Mouse (Mus musculus) embryonic facial prominence, embryonic 10.5 days (tissue): Measurements from ENCODE around the gene Thegl. TPM values are rescaled to one million over a fixed set of nuclear protein-coding genes. Genes with fewer than 3 reads are reported as not detected.
A peak's percentile ranks its signal among the peaks of the same experiment; 100 is the strongest.
"Not testable (repeated sequence)": the region's sequence is repeated elsewhere in the genome, so short reads cannot be mapped to it uniquely, and the experiment has no call there.

ENCODE experiments used
- DNase-seq: peaks from one replicate; pipeline ENCODE4 v3.0.0-alpha.2; 2017; ENCODE audit warnings: low spot score
- H3K27ac ChIP-seq: fragments of 300-500 bp; sonication (generic); replicated peaks from 2 replicates; pipeline ENCODE4 v1.5.1; 2016; ENCODE audit warnings: mild to moderate bottlenecking
- H3K27me3 ChIP-seq: fragments of 300-500 bp; sonication (generic); replicated peaks from 2 replicates; pipeline ENCODE4 v1.6.1; 2016; ENCODE audit warnings: low read depth, mild to moderate bottlenecking; ENCODE audit not compliant: poor library complexity, severe bottlenecking
- H3K36me3 ChIP-seq: fragments of 300-500 bp; sonication (generic); replicated peaks from 2 replicates; pipeline ENCODE4 v1.6.1; 2016; ENCODE audit warnings: mild to moderate bottlenecking, moderate library complexity
- H3K4me1 ChIP-seq: fragments of 300-500 bp; sonication (generic); 2 replicates; pipeline ENCODE4 v1.6.1; 2016
- H3K4me3 ChIP-seq: fragments of 300-500 bp; sonication (generic); 2 replicates; pipeline ENCODE4 v1.5.1; 2016; ENCODE audit warnings: mild to moderate bottlenecking, moderate library complexity
- H3K9me3 ChIP-seq: fragments of 300-500 bp; sonication (generic); 2 replicates; pipeline ENCODE4 v1.6.1; 2016; ENCODE audit warnings: mild to moderate bottlenecking
- WGBS: fragments of 180-500 bp; shearing (Covaris S2); methylation state at CpG from one replicate; pipeline ENCODE4 v1.1.7; 2016; 5-methylcytosine and 5-hydroxymethylcytosine counted together
- polyA plus RNA-seq: library from polyadenylated mRNA; unstranded; fragments of >200 nt; fragmentation: Nextera tagmentation; extraction: Ambion mirVana; gene quantifications from 2 replicates; pipeline ENCODE4 v1.2.1, GENCODE M21; 2016

Gene Thegl
- polyA plus RNA-seq, result not detected in 2 replicates

DNA sequence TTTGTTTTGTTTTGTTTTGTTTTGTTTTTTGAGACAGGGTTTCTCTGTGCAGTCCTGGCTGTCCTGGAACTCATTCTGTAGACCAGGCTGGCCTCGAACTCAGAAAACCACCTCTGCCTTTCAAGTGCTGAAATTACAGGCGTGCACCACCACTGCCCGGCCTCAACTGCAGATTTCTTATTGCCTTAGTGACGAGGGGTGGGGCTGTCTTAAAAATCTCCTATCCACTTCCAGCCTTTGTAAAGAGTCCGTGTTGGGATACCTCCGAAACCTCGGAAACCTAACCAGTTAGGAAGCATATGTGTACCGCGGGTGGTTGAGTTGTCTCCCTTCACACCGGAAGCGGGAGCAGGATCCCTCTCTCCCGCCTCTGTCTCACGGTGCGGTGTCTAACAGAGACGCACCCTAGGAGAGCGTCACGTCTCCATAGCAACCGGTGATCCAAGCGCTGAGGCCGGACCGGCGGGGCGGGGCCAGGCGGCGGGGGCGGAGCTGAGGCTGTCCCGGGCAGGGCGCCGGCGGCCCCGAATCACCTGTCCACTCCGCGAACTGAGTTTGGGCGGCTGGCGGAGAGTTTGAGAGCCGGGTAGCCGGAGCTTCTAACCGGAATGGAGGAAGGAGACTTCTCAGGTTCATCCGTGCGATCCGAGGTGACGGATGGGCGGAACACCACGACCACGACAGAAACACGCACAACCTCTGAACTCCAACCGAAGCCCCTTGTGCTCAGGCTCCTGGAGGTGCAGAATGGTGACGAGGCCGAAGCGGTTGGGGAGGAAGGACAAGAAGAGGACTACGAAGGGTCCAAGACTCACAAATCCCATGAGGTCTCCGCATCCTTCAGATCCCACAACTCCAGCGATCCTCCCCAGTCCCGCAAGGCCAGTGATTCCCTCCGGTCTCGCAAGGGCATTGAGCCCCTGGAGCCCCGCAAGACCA is at the start of gene Thegl:
Thegl (plus strand) TSS at position 480 of the 939 bp plus-strand sequence.
- no peak within 1 kb of the TSS for H3K27ac ChIP-seq
- DNase-seq, result peak; percentile 90
- no peaks in the 10 kb centered on the region for H3K36me3 ChIP-seq
- H3K4me3 ChIP-seq, result peak within 1 kb of the TSS; percentile 63
- WGBS, result 15% methylated on average over 57 of the region's 57 CpGs
- H3K27me3 ChIP-seq, result peaks cover 20% of the 10 kb centered on the region
- no peaks in the 10 kb centered on the region for H3K9me3 ChIP-seq
- H3K4me1 ChIP-seq, result peaks cover 11% of the 10 kb centered on the region; the same call in 1 of the 2 replicates

DNA sequence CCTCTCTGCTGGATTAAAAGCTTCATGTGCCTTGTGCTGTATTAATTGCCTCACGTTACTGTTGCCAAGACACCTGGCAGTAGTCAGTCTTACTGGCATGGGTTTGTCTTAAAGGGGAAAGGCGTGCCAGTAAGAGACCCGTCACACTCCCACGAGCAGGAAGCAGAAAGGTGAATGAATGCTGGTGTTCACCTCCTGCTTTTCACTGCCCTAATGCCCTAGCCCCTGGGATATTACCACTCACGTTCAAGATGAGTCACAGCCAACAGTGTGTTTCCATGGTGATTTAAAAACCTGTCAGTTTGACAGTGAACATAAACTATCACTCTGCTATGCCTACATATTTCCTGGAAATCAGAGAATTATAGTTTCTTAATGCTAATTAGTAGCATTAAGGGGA is 46.6 kb upstream of the Thegl start:
- Histone ChIP-seq H3K27me3 (no peaks in the 10 kb centered on the region), H3K9me3 (no peaks in the 10 kb centered on the region), H3K4me3 (no peak overlapping the region), H3K36me3 (peaks cover 83% of the 10 kb centered on the region), H3K4me1 (peaks cover 9% of the 10 kb centered on the region), H3K27ac (no peak overlapping the region)
- 89% methylated on average over 5 of the region's 5 CpGs for WGBS
- DNase-seq, result no peak

DNA sequence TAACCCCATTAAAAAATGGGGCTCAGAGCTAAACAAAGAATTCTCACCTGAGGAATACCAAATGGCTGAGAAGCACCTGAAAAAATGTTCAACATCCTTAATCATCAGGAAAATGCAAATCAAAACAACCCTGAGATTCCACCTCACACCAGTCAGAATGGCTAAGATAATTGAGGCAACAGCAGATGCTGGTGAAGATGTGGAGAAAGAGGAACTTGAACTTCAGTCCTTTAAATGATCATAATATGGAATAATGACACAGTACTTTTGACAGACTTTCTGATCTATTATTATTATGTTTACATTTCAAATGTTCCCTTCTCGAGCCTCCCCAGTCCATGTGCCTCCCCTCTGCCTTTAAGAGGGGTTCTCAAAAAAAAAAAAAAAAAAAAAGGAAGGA is 44.7 kb upstream of the Thegl start:
- not testable (repeated sequence) for DNase-seq, H3K27ac ChIP-seq, H3K27me3 ChIP-seq, H3K4me3 ChIP-seq, H3K9me3 ChIP-seq
- peaks cover 65% of the 10 kb centered on the region for H3K36me3 ChIP-seq
- H3K4me1 ChIP-seq, result peaks cover 16% of the 10 kb centered on the region
- 91% methylated on average over 1 of the region's 1 CpGs for WGBS

DNA sequence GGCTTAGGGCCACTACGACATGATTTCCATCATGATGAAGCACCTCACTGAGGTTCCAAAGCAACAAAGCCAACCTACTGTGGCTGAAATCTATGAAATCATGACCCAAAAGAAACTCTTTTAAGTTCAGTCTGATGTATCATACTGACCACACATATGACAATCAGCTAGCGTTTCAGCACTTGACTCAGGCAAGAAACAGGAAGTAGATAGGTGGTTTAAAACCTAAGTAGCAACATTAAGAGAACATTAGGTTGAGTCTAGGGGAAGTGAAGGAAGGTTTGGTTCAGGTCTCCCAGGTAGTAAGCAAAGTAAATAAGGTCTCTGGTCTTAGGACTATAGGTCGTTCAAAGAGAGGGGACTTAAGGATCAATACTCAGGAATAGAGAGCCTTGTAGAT is 42.3 kb upstream of the Thegl start:
- Histone ChIP-seq H3K27ac (no peak overlapping the region), H3K9me3 (no peaks in the 10 kb centered on the region), H3K27me3 (no peaks in the 10 kb centered on the region), H3K4me1 (peaks cover 16% of the 10 kb centered on the region), H3K4me3 (peak overlapping the region; percentile 77), H3K36me3 (peaks cover 64% of the 10 kb centered on the region)
- WGBS, result 75% methylated on average over 3 of the region's 3 CpGs
- no peak for DNase-seq

DNA sequence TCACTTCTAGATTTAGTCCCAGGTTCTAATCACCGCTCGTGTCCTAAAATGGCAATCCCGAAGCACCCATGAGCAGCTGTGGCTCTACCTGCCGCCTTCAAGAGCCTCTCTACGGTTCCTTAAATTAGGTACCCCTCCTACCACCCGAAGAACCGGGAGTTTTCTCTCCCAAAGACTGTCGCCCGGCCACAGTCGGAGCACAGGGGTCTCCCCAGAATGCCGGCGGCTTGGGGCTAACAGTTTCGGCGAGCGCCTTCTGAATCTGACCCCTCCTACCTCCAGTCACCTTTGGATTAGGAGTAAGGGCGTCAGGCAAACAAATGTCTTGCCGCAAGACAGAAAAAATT is 41.6 kb upstream of the Thegl start:
- Histone ChIP-seq H3K9me3 (no peaks in the 10 kb centered on the region), H3K4me3 (peak overlapping the region; percentile 77), H3K27me3 (no peaks in the 10 kb centered on the region), H3K36me3 (peaks cover 64% of the 10 kb centered on the region), H3K4me1 (peaks cover 16% of the 10 kb centered on the region), H3K27ac (peak overlapping the region; percentile 89)
- 3% methylated on average over 17 of the region's 17 CpGs for WGBS
- no peak for DNase-seq

DNA sequence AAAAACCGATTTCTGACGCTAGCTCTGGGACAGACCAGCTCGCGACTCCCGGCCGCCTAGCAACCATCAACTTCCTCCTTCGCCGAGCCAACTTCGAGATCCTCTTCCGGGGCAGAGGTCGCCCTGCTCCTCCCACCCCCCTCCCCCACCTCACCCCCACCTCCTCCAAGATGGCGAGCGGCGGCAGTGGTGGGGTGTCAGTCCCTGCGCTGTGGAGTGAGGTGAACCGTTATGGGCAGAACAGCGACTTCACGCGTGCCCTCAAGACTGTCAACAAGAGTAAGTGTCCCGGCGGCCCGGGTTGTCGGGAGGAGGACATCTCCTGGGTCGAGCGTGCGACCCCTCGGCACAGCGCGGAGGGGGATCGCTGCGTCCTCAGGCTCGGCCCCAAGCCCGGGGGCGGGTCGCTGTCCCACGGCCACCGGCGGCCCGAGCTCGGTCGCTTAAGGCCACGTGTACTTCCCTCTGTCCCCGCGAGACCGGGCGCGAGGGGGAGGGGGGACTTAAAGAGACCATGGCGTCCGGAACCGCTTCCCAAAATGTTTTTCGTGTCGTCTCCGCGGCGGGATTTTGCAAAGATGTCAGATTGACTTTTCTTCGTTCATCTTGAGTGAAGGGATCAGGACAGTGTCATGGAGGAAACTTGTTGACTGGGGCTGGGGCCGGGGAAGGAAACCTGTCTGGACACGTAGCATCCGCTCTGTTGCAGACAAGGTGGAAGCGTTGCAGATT is 41.1 kb upstream of the Thegl start, which contains the start of gene Srp72:
Srp72 (plus strand) TSS at position 130 of the 732 bp plus-strand sequence.
- Histone ChIP-seq H3K36me3 (peaks cover 64% of the 10 kb centered on the region), H3K27ac (peak within 1 kb of the TSS; percentile 89), H3K9me3 (no peaks in the 10 kb centered on the region), H3K4me3 (peak within 1 kb of the TSS; percentile 77), H3K27me3 (no peaks in the 10 kb centered on the region), H3K4me1 (peaks cover 16% of the 10 kb centered on the region)
- WGBS, result under 1% methylated on average over 60 of the region's 60 CpGs
- peak; percentile 94 for DNase-seq

DNA sequence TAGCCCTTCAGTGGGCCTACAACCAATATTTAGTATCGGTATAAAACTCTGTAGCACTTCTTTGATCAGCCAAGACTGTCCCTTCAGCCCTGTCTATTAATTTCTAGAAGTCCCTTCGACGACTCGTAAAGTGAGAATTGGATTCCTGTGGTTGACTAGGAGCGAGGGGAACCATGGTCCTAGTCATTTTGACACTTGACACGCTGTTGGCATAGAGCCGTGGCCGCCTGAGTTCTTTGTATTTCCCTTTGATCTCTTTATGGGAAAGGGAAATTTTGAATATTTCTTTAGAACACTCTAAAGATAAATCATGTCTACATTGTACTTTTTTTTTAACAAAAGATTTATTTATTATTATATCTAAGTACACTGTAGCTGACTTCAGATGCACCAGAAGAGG is 40.1 kb upstream of the Thegl start:
- H3K4me3 ChIP-seq, result peak overlapping the region; percentile 77

DNA sequence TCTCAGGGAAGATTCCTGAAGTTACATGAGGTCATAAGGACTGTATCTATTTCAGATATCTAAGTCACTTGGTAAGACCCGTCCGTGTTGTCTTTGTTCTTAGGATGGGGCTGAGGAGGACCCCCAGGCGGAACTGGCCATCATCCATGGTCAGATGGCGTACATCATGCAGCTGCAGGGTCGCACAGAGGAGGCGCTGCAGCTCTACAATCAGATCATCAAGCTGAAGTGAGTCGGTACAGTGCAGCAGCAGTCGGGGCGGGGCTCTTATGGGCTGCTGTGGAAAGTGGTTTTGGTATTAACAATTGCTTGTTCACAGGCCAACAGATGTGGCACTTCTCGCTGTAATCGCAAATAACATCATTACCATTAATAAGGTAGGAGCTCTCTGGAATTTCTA is 31.8 kb upstream of the Thegl start:
- Histone ChIP-seq H3K4me1 (no peaks in the 10 kb centered on the region), H3K27ac (no peak overlapping the region), H3K9me3 (no peaks in the 10 kb centered on the region), H3K36me3 (peaks cover 97% of the 10 kb centered on the region), H3K4me3 (no peak overlapping the region), H3K27me3 (no peaks in the 10 kb centered on the region)
- DNase-seq, result no peak
- WGBS, result 93% methylated on average over 11 of the region's 11 CpGs

More for the DNA sequence above, 40.1 kb upstream of the Thegl start:
- Histone ChIP-seq H3K27ac (no peak overlapping the region), H3K4me1 (peaks cover 16% of the 10 kb centered on the region), H3K27me3 (no peaks in the 10 kb centered on the region), H3K9me3 (no peaks in the 10 kb centered on the region), H3K36me3 (peaks cover 64% of the 10 kb centered on the region)
- no peak for DNase-seq
- 89% methylated on average over 8 of the region's 8 CpGs for WGBS

DNA sequence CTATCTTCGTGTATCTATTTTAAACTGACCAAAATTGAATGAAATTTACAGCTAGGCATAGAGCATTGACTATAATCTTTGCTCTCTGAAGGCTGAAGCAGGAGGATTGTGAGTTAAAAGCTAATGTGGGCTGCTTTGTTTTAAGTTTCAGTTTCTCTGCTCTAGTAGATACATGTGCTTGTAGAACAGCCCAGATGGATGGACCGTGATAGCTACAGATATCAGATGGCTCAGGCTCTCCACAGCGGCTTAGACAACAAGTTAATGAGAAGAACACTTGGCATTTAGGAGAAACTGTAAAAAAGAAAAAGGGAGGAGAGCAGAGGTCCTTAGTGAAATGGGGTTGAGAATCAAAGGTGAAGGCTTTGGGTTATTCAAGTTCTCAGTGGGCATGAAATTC is 25.0 kb upstream of the Thegl start:
- WGBS, result 93% methylated on average over 3 of the region's 3 CpGs
- H3K36me3 ChIP-seq, result peaks cover 98% of the 10 kb centered on the region
- no peaks in the 10 kb centered on the region for H3K27me3 ChIP-seq
- H3K9me3 ChIP-seq, result no peaks in the 10 kb centered on the region
- DNase-seq, result no peak
- no peaks in the 10 kb centered on the region for H3K4me1 ChIP-seq
- no peak overlapping the region for H3K4me3 ChIP-seq
- no peak overlapping the region for H3K27ac ChIP-seq

DNA sequence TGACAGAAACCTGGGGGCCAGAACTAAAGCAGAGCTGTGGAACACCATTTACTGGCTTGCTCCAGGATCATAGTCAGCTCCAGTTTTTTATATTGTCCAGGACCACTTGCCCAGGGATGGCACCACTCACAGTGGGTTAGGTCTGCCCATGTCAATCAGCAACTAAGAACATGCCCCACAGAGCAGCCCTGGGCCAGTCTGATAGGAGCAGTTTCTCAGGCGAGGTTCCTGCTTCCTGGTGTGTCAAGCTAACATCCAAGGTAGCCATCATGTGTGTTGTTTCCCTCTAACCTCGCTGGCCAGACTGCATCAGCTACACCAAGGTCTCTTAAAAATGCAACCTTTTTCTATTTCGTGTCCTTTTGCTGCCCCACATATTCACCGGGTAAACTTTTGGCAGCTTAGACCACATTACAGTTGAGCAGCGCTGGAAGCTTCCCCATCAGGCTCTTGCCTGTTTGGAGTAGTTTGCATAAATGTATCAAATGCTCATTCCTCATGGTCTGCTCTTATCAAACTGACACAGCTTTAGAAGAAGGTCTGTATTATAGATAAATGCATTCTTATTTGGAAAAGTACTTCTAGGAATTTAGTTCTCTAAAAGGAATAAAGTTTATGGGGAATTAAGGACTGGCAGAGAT is 22.5 kb upstream of the Thegl start:
- WGBS, result 91% methylated on average over 5 of the region's 5 CpGs
- H3K27me3 ChIP-seq, result no peaks in the 10 kb centered on the region
- H3K36me3 ChIP-seq, result peaks cover 99% of the 10 kb centered on the region
- H3K9me3 ChIP-seq, result no peaks in the 10 kb centered on the region
- no peak overlapping the region for H3K4me3 ChIP-seq
- no peaks in the 10 kb centered on the region for H3K4me1 ChIP-seq
- H3K27ac ChIP-seq, result no peak overlapping the region
- no peak for DNase-seq

DNA sequence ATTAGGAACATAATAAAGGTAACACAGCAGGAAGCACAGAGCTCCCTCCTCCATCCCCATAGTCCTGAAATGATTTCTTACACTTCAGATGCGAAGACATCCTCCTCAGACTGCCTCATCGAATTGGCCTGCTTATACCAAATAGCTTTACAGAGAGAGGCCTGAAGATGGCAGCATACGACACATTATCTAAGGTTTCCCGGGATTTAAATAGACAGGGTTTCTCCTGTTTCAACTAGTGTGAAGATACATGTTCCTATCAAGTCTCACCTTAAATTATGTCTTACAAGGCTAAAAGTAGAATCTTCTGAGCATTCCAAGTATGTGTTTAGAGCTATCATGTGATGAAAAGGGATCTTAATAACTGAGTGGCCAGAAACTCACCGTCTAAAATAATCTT is 17.4 kb upstream of the Thegl start:
- H3K4me3 ChIP-seq, result no peak overlapping the region
- H3K27ac ChIP-seq, result no peak overlapping the region
- no peak for DNase-seq
- no peaks in the 10 kb centered on the region for H3K4me1 ChIP-seq
- 54% methylated on average over 5 of the region's 5 CpGs for WGBS
- H3K27me3 ChIP-seq, result no peaks in the 10 kb centered on the region
- peaks cover 83% of the 10 kb centered on the region for H3K36me3 ChIP-seq
- 0 out of 2 replicates have a peak, but pooled peaks cover 3% of the 10 kb centered on the region for H3K9me3 ChIP-seq

DNA sequence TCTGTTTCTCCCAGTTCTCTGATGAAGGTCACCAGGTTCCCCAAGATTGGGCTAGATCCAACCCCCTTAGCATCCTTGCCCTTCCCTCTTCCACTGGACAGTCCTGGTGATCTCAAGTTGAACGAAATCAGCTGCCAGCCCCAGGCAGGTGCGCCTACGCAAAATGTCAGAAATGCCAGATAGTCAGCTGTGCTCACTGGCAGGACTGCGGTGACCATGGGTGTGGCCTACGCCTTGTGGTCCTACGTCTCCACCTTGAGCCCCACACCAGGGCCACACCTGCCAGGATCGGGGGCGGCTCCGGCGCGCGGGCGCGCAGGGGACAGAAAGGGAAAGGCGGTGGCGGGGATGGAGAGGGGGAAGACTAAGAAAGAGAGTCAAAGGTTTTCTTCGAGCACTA is 14.6 kb upstream of the Thegl start:
- no peaks in the 10 kb centered on the region for H3K4me1 ChIP-seq
- no peak overlapping the region for H3K4me3 ChIP-seq
- 91% methylated on average over 17 of the region's 17 CpGs for WGBS
- 0 out of 2 replicates have a peak, but pooled peaks cover 3% of the 10 kb centered on the region for H3K9me3 ChIP-seq
- DNase-seq, result no peak
- no peak overlapping the region for H3K27ac ChIP-seq
- H3K27me3 ChIP-seq, result no peaks in the 10 kb centered on the region
- H3K36me3 ChIP-seq, result peaks cover 55% of the 10 kb centered on the region
